Mouse (Mus musculus) large intestine, adult 2 months (tissue): ENCODE measurements around the gene Lrp6. TPM values are rescaled to one million over a fixed set of nuclear protein-coding genes. Genes with fewer than 3 reads are reported as not detected.
A peak's percentile ranks its signal among the peaks of the same experiment; 100 is the strongest.

ENCODE experiments used
- DNase-seq: peaks from one replicate; pipeline ENCODE4 v3.0.0-alpha.2; 2012; ENCODE audit warnings: low read depth, low spot score
- WGBS: fragments of 180-500 bp; shearing (Covaris S2); methylation state at CpG from one replicate; pipeline ENCODE4 v1.1.7; 2018; 5-methylcytosine and 5-hydroxymethylcytosine counted together
- polyA plus RNA-seq: library from polyadenylated mRNA; depleted of rRNA; stranded (reverse); fragments of >200 nt; gene quantifications from 2 replicates; pipeline ENCODE4 v1.2.3, GENCODE M21; 2012

The Lrp6 gene
- polyA plus RNA-seq, 1 experiment = 11.2 TPM

DNA sequence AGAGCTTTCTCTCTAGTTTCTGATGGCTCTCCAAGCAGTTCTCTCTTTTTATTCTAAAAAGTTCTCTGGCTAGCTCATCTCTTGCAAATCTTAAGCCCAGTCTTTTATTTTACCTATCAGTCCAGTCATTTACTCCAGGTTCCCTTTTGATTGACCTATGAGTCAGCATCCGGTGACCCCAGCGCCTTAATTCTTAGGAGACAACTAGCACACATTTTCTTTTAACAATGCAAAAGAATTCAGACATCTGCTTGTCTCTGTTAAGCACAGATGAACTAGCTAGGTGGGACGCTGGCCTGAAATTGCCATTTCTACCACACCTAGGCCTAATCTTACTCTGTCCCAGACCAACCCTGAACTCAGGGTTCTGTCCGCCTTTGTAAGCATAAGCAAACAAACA, 12.7 kb upstream of the Lrp6 start:
- WGBS = 96% methylated on average over 4 of the region's 4 CpGs
- DNase-seq = no peak

DNA sequence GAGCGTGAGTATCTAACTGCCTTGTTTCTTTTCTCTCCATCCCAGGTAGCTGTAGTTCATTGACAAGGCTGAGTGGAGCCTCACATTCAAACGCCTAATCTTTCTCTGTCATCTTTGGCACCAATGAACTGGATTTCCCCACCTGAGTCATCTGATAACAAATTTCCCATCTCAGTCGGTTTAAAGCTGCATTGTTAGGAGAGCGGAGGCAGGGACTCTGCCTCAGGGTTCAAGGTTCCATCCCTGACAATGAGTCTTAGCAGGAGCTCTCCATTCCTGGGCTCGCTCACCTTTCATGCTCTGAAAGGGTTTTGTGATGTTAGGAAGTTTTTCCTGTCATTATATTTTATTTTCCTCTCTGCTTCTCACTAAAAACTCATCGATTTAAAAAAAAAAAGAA, 11.3 kb upstream of the Lrp6 start:
- 34% methylated on average over 6 of the region's 6 CpGs for WGBS

DNA sequence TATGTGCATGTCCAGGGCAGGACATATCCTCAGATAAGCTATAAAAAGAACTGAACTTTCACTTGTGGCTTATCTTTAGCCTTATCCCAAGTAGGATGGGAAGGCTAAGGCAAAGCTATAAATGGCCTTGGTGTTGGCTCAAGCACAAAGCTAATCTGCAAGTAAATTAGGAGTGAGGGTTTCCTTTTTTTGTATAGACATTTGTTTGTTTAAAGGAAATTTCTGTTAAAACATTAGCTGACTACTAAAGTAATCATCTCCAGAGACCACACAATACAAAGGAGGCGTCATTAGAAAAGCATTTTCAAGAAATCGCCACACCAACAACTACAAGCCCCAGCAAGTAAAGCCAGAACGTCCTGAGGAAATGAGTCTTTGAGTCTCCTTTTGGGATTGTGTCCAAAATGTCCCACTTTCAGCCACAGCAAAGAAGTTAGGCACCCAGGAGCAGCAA, 8.6 kb upstream of the Lrp6 start:
- 39% methylated on average over 3 of the region's 3 CpGs for WGBS
- DNase-seq = no peak

More for the DNA sequence above, 11.3 kb upstream of the Lrp6 start:
- no peak for DNase-seq

DNA sequence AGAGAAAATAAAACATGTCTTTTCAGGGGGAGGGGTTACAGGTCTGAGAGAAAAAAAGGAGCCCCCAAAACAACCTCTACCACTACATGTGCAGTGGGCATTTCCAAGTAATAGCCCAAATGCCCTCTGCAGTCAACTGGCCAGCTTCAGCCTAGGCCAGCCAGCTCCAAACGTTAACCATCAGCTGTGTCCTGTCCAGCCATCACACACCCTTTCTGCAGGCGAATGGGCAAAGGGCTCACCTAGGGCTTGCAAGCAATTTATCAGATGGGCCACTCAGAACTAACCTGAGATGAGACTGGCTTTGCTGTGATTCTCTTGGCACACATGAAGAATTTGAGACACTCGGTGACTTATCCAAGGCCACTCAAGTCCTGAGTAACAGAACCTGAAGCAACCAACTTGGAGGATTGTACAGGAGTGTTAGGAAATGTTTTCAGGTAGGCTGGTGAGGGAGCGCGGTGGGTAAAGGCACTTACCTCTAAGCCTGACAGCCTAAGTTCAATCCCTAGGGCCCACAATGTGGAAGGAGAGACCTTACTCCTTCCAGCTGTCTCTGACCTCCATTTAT, 1.3 kb upstream of the Lrp6 start:
- WGBS = 81% methylated on average over 5 of the region's 5 CpGs
- no peak for DNase-seq

DNA sequence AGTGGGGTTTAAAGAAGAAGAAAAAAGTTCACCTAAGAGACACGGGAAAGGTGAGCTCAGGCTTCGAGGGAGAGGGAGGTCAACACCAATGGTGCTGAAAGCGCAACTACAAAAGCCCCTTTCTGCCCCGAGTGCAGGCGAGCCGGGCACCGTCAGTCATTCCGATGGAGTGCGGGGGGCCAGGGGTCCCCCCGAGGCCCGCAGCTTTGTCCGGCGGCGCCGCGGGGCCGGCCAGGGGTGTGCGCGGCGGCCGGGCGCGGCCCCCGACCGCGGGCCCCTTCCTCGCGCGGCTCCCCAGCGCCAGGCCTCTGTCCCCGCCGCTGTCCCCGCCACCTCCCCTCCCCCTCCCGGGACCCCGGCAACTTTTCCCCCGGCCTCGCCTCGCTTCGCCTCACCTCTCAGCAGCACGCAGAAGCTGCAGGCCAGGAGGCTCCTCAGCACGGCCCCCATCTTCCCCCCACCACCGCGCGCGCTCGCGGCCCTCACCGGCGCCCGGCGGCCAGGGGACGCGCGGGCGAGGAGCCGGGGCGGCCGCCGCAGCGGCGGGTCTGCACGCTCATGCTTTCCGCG, 432 bp downstream of the Lrp6 start:
- WGBS = 2% methylated on average over 58 of the region's 64 CpGs
- DNase-seq = no peak

DNA sequence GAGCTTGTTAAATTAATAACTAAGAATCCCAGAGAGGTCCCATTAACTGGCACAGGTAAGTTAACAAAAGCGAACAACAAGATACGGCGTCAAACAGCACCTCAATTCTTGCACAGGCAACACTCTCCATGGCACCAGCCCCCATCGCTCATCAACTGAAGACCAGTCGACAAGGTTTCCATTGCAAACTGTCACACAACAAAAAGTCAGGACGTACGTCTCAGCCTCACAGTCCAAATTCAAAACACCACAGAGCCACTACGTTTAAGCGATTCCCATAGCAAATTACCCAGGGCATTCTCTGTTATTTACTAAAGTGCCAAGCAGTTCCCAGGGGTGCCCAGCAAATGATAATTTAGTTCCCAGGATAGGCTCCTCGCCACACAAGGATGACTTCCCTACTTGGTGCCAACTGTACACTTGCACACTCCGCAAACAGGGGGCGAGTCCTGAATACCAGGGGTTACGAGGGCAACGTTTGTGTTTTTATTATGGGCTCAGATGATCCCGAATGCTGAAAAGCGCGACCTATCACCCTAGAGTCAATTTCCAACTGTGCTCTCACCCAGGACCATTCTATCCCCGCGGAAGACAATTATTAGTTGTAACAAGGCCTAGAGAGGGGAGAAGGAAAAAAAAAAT, 1.0 kb downstream of the Lrp6 start:
- WGBS = 3% methylated on average over 19 of the region's 19 CpGs

DNA sequence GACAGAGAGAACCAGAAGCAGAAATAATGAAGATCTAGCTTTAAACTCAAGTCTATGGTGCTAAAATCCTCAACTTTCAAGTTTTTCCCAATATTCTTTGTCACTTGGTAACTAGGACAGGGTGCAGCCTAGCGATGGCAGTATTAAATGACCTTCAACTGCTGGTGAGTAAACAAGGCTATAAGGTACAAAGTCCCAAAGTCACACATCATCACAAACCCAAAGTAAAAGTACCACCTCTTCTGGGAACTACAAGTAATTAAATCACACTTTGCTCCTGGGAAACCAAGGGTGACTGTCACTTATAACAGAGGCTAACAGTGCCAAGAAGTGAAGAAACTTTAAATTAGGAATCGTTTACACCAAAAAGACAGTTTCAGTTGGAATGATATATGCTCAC, 2.2 kb downstream of the Lrp6 start:
- 19% methylated on average over 2 of the region's 2 CpGs for WGBS
- DNase-seq = peak; percentile 62

More for the DNA sequence above, 1.0 kb downstream of the Lrp6 start:
- DNase-seq = no peak

DNA sequence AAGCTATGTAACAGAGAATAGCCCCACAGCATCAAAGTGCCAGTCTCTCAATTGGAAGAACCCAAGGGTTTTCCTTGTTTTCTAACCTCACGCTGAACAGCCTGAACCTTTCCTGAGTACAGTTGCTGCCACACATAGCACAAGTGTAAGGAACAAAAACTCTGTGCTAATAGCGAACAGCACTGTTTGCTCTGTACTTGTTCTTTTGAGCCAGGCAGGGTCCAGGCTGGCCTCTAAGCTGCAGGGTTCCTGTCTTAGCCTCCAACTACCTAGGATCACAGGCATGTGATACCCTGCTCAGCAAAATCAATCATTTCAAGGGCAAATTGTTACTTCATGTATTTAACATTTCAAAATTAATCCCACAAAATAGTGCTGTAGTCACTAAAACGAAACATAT, 7.1 kb downstream of the Lrp6 start:
- no peak for DNase-seq
- 58% methylated on average over 3 of the region's 3 CpGs for WGBS

DNA sequence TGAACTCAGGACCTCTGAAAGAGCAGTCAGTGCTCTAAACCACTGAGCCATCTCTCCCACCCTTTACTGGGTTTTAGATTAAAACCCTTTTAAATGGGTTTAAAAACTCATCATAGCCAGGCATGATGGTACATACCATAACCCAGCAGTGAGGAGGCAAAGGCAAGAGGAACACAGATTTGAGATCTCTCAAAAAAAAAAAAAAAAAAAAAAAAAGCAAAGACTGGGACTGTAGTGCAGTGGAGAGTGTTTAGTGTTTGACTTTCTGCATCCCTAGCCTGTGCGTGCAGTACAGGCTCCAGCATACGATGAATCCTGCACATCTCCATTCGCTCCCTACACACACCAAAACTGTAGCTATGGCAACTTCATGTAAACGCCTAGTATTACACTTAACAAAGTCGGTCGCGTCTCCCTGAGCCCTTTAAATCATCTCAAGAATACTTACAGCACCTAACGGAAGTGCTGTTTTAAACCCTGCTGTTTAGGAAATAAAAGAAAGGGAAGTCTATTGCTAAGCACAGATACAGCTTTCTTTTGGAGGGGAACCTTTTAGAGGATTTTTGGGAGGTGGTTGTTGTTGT, 8.1 kb downstream of the Lrp6 start:
- 49% methylated on average over 8 of the region's 8 CpGs for WGBS
- no peak for DNase-seq

DNA sequence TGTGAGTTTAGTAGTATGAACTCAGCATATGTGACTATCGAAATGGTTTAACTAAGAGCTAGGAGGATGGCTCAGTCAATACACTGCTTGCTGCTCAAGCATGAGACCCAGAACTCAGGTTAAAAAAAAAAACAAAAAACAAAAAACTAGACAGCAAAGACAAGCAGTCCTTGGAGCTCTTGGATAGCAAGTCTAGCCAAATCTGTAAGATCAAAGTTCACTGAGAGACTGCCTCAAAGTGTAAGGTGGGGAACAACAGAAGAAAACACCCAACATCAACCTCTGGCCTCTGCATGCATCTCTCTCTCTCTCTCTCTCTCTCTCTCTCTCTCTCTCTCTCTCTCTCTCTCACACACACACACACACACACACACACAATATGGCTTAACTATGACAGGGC, 9.7 kb downstream of the Lrp6 start:
- DNase-seq = no peak
- WGBS = 75% methylated on average over 1 of the region's 1 CpGs

DNA sequence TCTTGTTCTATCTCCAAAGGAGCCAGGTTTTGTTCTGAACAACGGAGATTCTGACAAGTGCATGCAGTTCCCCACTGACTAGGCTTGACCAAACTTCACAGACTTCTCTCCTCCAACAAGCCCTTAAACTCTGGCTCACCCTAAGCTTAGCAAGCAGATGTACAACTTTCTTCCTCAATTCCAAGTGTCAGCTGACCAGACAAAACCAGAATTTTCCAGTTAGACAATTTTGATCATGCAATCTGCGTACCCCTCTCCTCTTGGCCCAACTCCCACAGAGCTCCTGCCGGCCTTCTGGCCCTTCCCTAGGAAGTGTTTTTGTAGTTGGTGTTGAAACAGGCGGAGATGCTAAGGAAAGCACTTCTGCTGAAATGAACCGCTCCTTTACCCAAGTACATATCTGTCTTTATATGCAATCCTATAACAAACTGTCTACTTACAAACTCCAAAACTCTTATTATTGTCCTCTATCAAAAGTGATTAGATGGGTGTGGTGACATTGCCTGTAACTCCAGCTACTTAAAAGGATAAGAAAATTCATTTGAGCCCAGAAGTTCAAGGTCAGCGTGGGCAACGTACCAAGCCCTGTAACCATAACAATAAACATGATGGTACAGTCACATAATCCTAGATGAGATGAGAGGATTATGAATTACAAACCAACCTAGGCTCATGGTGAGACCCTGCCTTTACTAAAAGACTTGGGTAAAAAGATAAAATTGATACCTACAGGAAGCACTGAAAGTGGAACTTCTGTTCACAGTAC, 10.4 kb downstream of the Lrp6 start:
- 16% methylated on average over 7 of the region's 7 CpGs for WGBS
- no peak for DNase-seq

DNA sequence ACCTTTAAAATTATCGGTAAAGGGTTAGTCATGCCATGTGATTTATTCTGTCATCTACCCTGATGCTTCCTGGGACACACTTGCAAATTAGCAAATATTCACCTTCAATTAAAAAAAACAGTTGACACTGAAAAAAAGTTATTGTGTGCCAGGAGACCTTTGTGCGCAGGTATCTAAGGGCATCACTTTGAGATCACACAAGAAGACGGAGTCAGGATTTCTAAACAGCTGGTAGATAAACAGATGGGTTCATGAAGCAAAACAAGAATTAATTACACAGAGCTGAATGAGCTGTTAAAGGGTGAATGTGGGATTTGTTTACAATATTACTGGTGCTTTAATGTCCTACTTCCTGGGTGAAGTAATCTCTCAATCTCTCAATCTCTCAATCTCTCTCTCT, 11.6 kb downstream of the Lrp6 start:
- DNase-seq = no peak
- 71% methylated on average over 3 of the region's 3 CpGs for WGBS

DNA sequence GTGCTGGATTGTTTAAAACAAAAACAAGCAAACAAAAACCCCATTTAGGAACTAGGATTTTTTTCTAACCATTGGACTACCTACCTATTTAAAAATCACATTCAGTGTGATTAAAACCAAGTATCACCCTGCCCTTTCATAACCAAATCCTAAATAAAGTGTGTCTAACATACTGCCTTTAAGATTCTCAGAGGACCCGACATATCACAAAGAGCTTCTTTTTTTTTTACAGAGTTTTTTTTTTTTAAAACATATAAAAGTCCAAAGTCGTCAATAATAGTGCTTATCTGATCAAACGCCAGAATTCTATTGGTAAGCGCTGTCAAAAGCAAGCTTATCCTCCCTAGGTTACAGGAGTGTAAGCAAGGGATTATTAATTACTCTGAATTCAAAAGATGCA, 12.5 kb downstream of the Lrp6 start:
- no peak for DNase-seq
- WGBS = 68% methylated on average over 4 of the region's 4 CpGs

DNA sequence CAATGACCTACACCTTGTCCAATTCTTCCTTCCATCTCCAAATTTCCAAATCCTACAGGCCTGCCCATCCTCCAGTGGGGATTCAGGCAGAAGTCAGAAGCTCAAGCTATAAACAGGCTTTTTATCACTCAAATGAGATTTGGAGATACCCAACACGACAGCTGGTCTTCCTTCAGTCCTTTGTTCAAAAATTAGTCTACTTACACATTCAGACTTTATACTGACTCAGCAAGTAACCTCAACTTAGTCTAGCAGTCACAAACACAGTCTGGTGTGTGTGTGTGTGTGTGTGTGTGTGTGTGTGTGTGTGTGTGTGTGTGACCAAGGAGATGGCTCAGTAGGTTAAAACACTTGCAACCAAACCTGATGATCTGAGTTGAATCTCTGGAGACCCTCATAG, 15.8 kb downstream of the Lrp6 start:
- no peak for DNase-seq
- 52% methylated on average over 1 of the region's 1 CpGs for WGBS

DNA sequence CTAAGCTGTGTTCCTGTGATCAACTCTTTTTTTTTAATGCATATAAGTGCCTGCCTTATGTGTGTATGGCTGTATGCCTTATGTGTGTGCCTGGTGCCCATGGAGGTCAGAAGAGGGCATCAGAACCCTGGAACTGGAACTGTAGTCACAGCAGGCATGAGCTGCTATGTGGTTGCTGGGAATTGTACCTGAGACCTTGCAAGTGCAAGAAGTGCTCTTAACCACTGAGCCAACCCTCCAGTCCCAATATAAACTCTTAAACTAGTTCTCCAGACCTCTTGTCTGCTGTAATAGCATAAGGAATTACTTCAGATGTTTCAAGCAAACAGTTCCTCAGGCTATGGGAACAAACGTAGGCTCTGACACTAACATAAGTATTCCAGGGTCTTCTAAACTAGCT, 16.4 kb downstream of the Lrp6 start:
- no peak for DNase-seq
- WGBS = 69% methylated on average over 1 of the region's 1 CpGs

DNA sequence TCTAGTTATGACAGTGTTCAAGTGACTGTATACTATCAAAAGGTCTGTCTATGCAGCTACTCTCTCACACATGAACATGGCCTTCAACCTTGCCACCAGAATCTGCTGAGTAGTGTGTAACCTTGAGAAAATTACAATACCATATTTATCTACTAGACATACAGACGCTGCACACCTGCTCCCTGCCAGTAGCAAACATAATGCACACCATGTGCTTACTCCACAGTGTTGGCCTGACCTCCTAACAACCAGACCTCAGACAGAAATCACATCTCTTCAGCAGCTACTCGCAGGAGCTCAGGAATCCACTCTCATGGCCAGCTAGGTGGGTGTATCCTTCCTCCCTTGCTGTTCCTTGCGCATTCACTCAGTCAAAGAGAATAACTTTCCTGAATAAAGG, 21.9 kb downstream of the Lrp6 start:
- 33% methylated on average over 3 of the region's 3 CpGs for WGBS
- DNase-seq = no peak

DNA sequence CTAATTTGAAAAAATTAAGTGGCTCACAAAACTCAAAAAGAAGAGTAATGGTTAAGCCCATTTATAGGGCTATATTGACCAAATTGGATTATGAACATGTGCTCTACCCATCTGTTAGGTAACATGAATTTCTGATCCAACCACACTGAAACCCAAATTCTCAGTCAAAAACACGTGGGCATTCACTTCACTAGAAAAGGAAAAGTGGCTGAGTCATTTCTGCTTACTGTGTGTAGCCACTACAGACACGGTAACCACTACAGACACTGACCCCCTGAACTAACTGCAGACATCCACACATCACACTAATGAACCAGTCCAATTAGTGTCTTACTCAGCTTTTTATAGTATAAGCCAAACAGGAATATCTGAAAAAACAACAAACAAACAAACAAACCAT, 22.7 kb downstream of the Lrp6 start:
- DNase-seq = no peak
- WGBS = 43% methylated on average over 2 of the region's 2 CpGs

DNA sequence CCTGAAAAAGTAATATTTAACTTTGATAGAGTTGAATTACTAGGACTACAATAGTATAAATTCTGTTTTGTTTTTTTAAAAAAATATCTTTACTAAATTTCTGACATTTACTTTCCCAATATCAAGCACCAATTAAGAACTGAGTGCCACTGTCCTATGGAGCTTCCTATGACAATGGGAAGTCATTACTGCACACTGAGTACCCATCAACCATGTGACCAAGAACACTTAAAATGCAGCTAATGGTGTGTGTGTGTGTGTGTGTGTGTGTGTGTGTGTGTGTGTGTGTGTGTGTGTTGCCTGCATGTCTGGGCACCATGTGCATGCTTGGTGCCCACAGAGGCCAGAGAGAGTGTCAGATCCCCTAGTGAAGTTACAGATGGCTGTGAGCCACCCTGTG, 23.2 kb downstream of the Lrp6 start:
- DNase-seq = no peak

DNA sequence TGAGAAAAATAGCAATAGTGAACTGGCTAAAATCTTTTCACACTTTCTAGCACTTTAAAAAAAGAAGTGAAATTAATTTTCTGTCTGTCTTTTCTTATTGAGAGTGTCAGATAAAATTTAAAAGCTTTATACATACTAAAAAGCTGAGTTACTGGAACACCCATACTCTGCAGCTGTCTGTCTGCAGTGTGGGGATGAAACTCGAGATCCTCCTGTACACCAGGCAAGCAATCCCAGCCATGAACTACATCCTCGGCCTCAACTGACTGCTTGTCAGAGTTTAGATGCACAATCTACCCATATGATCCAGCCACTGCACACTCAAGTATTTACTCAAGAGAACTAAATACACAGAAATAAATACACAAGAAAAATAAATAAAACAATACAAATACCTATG, 24.4 kb downstream of the Lrp6 start:
- 76% methylated on average over 2 of the region's 2 CpGs for WGBS
- no peak for DNase-seq

DNA sequence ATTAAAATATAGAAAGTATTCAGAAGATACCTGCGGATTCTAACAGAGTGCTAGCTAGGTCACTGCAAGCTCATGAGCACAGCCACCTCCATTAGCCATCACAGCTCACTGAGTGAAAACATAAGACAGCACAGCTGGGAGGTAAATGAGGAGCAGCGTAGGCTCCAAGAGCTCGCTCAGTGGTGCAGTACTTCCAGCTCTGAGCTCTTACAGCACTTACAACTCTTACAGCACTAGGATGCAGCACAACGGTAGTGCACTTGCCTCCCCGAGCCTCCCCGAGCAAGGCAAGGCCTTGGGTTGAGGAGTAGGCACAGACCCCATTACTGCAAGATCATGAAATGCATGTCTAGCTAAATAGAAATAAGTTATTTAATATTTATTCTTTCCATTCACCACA, 26.6 kb downstream of the Lrp6 start:
- no peak for DNase-seq
- WGBS = 93% methylated on average over 6 of the region's 6 CpGs

DNA sequence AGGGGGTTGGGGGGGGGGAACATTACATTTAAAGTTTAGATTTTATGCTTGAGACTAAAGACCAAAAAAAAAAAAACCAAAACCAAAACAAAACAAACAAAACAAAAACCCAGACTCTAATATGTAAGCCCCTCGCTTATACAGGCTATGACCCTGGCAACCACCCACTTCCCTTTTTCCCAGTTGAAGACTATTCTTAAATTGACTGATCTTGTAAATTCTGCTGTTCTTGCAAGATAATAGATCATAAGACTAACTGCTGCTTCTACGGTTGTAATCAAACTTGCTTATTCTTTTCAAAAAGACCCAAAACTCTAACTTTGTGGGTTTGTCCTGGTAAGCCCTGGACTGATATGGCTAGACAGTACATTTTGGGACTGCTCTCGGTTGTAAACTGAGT, 27.3 kb downstream of the Lrp6 start:
- WGBS = 86% methylated on average over 3 of the region's 3 CpGs
- no peak for DNase-seq
